Mouse (Mus musculus) urinary bladder, postnatal 4 days (tissue): ENCODE measurements around the gene Chga.
A peak's percentile ranks its signal among the peaks of the same experiment; 100 is the strongest.

ENCODE experiments used
- DNase-seq, 2 experiments: peaks; one replicate each; pipeline ENCODE4 v3.0.0; 2021 to 2022; ENCODE audit warnings: low spot score in 2 of 2

Gene Chga

DNA sequence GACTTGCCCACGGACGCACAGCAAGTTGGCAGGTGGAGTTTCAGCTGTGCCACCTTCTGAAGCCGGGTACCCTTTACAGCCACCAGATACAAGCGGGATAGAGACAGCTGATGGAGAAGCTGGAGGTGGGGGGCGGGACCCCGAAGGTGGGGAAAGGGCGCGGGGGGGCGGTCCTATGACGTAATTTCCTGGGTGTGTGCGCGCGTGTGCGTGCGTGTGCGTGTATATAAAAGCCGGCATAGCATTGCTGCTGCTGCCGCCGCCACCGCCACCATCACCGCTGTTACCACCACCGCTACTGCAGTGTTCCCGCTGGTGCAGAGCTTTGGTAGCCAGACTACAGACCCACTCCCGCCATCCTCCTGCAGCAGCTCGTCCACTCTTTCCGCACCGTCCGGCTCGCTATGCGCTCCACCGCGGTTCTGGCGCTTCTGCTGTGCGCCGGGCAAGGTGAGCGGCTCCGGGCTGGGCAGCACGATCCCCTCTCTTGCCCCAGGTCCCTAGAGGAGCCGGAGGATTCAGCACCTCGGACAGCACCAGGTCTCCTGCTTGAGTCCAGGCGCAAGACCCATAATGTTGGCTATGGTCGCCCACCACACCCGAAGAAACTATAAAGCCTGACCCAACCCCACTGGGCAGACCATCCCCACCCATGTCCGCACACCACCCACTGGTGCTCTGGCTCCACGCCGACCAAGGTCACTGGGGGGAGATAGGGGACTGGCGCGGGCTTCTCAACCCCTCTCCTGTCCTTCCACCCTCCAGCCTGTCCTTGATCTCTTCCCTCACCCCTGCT lies at the start of gene Chga:
Chga (plus strand) TSS at position 249 of the 796 bp plus-strand sequence.
- peak; percentile 47 to 89 for DNase-seq

DNA sequence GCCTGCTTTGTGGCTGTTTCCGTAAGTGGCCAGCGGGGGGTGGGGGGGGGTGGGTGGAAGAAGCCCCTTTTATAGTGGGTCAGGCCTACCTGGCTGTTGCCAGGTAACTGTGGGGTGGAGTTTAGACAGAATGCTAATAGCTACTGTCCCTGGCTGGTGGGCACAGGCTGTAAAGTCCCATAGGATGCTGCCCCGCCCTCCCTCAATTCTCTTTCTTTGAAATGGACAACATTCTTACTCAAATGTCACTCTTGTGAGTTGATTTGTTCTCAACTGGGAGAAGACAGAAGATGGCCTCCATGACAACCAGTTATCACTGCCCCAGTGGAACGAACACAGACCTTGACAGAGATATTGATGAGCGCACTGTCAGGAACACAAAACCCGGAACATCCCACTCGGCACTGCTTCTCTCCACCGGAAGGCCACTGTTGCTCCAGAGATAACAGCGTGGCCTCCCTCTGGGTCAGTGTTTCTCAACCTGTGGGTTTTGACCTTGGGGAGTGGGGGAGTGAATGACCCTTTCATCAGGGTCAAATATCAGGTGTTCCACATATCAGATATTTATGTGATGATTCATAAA lies 49.5 kb upstream of the Chga start:
- DNase-seq = no peak

DNA sequence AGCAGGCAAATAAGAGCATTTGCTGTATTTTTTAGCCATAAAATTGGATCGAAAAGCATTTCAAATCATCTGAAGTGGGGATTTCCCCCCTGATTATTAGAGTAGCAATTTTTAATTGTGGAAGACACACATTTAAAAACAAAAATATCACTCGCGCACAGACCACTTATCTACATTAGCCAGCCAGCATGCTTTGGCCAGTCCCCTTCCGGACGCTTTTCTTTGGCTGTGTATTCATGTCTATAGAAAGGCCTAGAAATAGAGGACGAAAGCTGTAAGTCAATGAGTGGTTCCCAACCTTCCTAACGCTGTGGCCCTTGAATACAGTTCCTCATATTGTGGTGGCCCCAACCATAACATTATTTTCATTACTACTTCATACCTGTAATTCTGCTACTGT lies 48.8 kb upstream of the Chga start:
- no peak for DNase-seq

DNA sequence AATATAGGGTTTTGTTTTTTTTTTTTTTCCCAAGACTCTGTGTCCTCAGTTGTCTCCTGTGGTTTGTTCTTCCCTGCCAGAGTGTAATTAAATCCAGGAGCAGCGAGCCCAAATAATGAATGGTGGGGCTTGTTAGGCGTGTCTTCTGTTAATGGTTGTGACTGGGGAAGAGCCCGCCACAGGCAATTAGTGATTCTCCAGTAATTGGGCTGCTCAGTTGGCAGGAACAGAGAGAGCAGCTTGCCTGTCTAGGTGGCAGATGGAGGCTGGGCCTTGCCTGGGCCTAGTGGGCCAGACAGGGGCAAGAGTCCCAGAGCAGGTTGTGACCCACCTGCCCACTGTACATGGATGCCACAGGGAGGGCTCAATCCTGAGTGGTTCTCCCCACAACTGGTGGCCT lies 43.4 kb upstream of the Chga start:
- no peak for DNase-seq

DNA sequence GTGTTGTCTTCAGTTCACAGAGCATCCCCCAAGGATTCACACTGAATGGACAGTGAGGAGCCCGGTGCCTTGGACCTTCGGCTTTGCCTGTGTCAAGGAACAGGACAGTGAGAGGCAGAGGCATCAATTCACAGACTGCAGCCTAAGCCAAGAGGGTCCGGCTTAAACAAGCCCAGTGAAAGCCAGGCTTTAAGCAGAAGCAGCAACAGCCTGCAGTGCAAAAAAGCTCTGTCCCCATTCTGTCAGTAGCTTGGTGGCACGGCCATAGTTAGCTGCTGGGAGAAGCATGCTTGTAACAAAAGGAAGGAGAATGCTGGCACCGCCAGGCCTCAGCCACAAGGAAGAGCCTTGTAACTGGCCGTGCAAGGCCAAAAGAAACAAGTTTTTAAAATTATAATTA lies 40.6 kb upstream of the Chga start:
- DNase-seq = no peak

DNA sequence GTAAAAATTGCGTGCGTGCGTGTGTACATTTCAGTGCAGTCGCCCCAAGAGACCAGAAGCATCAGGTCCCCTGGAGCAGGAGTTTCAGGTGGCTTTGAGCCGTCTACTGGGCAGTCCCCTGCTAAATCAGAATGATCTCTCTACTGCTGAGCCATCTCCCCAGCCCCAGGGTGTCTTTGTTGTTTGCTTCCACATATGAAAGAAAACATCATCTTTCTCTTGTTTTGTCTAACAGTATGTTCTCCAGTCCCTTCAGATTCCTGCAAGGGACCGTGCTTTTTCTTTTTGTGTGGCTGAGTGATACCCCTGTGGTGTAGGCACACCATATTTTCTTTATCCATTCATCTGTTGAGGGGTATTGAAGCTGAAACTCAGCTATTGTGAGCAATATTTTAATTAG lies 40.0 kb upstream of the Chga start:
- no peak for DNase-seq

DNA sequence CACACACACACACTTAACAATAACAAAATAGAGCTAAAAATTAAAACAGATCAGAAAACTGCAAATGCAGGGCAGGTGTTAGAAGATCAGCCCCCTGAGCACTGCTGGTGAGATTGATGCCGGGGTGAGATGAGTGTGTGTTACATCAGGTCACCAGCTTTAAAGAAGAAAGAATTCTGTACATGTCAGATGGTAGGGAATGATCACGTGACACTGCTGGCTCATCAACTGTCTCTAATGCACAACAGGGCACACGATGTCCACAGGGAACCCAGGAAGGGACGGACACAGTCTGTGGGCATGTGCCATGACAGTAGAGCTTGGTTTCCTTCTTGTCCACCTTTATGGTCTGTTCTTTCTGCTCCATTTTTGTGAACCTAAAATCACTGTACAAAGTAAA lies 38.6 kb upstream of the Chga start:
- DNase-seq = no peak

DNA sequence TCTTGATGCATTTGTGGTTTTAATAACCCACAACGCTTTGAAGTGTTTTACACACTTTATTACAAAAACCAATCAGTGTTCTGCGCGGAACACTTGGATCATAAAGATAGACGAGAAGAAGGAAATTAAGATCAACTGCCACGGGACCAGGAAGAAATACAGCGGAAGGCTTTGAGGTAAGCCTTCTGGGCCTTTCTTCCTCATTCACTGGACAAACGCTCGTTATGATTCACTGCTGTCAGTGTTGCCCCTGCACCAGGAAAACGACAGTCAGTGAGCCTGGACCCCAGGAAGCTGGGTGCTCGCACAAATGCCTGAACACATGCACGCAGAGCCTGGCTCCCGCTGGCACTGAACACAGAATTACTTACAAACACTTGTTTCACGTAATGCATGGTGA lies 37.1 kb upstream of the Chga start:
- DNase-seq = no peak

DNA sequence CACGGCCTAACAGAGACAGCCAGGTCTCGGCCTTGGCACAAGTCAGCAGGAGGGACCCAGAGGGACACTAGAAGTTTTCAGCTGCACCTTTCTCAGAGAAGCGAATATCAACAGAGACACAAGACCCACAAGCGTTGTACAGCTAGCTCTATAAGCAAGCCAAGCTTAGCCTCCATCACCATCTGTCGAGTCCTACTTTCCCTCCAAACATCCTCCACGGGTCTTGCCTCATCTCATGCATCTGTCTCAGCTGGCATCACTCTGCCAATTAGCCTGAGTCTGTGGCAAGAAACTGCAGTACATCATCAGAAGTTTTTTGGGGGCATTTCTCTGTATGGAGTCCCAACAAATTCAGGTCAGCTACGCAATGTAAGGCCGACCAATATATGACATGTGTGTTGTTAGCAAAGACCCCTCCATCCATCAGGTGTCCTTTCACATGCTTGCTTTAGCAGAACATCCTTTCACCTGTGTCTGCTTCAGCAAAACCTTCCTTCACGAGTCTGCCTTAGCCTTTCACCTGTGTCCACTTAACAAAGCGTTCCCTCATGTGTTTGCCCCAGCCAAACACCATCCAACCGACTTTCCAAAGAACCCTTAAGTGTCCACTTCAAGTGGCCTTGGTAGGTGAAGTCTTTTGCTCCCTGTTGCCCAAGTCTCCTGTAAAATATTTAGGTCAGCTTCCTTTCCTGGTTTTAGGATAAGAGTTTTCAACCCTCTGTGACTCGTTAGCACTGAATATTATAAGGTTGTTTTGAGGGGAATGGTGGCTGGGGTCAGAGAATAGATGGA lies 34.6 kb upstream of the Chga start:
- no peak for DNase-seq

DNA sequence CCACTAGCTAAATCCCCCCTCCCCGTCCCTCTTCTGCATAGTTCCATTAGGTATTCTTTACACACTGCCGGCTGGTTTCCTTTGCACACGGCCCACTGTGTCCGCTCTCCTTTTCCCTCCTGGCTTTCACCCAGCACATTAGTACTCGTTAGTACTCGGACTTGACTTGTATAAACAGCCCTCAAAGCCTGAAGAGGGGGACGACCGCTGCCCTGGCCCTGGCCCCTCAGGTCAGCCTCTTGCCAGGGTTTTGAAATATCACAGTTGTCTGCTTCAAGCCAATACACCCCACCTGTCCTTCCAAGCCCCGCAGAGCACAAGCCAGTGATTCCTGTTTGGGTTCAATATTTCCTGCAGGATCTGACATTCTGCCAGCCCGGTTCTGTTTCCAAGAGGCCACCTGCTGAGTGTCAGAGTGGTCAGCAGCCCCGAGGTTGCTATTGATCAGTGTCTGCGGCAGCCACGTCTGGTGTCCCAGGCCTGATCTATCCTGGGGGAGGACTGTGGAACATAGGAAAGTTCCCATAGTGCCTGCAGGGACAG lies 32.9 kb upstream of the Chga start:
- no peak for DNase-seq

DNA sequence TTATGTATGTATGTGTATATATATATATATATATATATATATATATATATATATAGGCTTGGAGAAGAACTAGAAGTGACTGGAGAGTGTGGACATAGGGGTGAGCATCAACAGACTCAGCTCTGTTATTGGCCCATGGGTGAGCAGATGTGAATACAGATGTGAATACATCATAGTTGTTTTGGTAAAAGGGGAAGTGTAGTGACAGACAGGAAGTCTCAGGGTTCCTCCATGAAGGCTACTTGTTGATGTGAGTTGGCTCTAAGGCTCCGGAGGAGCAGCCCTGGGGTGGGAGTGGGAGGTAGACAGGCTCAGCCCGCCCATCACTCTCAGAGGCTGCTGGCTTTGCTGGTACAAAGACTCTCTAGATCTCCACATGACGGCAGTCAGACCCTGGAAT lies 30.6 kb upstream of the Chga start:
- no peak for DNase-seq

DNA sequence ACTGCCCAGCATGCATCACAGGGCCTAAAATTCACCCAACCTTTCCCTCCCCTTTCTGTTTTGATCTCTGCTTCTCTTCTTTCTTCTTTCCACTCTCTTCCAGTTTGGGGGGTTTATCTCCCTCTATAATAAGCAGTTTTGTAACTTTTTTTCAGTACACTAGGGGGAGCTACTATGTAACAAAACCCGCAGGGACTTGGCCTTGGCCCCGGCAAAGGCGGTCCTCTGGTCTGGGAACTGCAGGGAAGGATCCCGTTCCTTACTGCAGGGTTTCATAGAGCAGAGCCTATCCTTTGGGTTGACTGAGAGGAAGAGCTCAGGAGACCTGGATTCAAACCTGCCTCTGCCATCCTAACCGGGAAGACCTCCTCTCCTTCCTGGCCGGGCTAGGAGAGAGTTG lies 30.0 kb upstream of the Chga start:
- DNase-seq = no peak

DNA sequence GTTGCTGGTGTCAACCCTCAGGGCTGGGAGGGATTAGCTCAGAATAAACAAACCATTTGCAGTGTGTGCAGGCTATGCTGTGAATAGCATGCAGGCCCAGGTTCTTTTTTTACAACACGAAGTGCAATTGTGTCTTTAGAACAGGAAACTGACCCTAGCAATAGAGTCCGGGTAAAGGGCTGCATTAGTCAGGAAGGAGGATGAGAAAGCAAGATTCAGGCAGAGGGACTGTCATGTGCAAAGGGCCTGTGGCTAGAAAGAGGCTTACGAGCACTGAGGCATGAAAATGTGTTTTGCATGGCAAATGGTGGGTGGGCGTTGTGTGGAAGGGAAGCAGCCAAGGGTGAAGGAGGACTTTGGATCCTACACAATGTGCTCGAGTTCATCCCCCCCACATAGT lies 26.8 kb upstream of the Chga start:
- no peak for DNase-seq

DNA sequence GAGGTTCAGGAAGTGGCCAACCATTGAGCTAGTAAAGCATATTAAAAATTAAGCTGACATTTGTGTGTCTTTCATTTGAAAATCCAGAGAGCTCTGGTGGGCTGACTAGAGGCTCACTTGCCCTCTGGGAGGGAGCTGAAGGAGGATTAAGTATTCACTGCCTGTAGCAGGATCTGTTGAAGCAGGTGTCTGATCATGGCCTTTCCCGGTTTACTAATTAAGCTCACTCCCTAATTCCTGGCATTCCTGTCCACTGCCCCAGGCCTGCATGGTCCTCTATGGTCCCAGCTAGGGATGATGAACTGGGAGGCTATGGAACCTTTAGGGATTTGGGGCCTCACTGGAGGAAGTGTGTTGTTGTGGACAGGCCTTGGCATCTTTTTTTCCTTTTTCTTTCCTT lies 19.0 kb upstream of the Chga start:
- no peak for DNase-seq

DNA sequence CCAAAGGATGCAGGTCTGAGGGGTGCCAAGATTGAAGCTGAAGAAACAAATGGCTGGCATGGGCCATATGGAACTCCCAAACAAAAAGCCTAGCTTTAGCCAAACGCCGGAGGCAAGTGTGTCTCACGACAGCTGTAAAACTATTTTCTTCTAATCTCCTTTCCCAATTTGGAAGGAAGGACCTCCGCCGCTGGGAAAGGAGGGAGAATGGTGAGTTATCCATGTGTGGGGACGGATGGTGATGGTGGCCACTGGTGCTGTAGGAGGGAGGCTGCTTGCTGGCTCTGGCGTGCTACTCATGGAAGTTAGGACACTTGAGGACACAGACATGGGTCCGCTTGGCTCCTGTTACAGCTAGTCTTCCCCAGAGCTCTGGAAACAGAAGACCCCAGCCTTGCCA lies 14.5 kb upstream of the Chga start:
- no peak for DNase-seq

DNA sequence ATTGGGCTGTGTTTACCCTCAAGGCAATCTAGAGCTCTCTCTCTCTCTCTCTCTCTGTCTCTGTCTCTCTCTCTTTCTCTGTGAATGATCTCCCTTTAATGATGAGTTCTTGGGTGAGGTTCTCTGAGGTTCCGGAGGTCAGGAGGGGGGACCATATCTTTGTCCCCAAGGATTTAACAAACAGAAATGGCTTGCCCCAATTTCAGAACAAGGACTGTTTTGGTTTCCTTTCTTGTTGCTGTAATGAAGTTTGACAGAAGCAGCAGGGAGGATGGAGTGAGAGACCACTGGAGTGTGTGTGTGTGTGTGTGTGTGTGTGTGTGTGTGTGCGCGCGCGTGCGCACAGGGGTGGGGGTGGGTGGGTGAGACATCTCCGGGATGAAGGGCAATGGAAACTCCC lies 13.6 kb upstream of the Chga start:
- DNase-seq = no peak

DNA sequence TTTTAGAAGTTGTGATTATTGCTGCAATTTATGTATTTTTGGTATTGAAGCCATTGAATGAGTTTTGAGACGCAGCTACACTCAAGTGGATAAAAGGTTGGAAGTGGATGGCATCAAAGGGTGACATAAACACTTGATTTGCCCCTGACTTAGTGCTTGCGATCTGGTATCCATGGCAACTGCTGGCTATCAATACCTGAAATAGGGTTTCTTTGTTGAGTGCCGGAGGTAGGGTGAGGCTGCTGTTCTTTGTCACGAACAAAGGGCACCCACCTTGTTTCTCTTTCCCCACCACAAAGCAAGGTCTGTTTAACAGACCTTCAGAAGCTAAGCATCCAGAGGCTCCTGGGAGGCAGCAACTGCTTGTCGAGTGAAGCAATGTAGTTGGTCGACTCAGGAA lies 9.6 kb upstream of the Chga start:
- DNase-seq = no peak

DNA sequence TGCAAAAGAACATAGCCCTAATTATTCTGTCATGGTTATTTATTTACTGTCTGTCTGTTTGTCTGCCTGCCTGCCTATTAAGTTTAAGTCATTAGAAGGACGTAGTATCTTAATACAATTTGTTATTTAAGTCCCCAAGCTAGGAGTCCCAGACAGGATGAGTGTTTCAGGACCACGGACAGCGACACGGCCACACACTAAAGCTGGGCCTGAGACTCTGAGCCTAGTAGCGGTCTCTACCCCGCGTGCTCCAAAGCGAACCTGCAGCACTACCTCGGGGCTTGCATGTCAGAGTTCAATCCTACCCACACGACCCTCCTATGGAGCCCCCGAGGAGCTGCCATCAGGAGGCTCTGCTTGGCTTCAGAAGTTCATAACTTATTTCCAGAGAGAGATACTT lies 4.2 kb upstream of the Chga start:
- peak; percentile 53 to 84 for DNase-seq

DNA sequence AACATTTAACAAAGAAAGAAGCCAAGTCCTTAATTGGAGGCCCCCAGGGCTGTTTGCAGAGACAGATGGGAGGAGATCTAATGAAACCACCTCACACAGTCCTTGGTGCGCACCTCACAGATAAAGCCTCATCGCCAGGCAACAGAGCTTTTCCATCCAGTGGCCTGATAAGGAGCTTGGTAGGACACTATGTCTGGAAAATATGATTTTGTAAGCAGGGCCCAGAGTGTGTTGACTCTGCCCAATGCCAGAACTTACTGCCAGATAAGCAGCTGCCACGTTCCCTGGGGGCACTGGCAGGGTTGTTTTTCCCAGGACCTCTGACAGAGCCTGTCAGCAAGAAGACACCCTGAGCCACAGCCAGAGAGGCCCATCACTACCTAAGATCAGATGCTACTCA lies 3.6 kb upstream of the Chga start:
- DNase-seq = no peak

DNA sequence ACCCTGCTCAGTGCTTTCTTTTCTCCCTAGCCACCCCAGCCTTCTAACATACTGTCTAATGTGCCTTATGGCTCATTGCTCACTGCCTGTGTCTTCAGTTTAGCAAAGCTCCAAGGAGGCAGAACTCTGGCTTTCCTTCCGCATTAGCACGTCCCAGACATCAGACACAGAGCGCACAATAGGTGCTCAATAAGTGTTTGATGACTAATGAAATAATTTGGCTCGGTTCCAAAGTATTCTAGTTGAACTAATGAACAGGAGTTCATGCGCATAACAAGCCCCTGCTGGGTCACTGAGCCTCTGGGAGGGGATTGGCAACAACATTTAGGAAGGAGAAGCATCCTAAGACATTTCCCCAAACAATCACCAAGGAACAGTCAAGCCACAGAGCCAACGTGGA lies 2.8 kb upstream of the Chga start:
- no peak for DNase-seq

DNA sequence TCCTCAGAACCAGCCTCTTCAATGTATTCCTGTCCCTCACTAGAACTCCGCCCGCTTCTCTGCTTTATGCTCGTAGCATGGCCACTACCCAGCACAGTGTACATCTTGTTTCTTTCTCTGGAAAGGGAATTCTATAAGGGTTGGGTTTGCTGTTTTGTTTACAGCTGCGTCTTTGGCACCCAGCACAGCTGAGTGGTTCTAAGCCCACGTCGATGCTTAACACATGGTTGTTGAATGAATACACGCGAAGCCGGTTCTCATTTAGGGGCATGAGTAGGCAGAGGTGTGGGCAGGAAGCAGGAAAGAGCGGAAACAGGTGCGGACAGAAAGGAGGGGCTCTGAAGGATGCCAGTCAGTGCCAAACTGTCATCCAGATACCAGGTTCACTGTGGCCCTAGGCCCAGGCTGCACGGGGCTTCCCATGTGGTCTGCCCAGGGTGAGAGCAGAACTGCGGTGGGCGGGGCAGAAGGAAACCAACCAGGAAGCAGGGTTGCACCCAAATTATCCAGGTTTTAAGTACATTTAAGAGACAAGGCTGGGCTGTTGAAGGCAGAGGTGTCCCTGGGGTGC lies 979 bp upstream of the Chga start:
- no peak for DNase-seq

DNA sequence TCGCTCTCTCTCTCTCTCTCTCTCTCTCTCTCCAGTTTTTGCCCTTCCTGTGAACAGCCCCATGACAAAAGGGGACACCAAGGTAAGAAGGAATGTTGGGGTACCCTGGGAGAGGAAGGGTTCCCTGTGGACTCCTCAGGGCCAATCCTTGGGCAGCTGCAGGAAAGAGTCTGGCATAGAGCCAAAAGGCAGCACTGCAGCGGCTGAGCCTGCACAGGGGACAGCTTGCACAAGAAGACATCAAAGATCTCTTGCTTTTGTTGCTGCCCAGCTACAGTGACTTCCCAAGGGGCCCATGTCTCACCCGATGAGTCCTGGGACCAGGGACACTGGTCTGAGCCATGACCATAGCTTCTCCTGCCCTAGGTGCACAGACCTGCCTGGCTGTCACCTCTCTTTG lies 1.1 kb downstream of the Chga start:
- DNase-seq = no peak
